Comparison of ENCODE assay signal across 8 mouse cellular contexts in the genomic region with DNA sequence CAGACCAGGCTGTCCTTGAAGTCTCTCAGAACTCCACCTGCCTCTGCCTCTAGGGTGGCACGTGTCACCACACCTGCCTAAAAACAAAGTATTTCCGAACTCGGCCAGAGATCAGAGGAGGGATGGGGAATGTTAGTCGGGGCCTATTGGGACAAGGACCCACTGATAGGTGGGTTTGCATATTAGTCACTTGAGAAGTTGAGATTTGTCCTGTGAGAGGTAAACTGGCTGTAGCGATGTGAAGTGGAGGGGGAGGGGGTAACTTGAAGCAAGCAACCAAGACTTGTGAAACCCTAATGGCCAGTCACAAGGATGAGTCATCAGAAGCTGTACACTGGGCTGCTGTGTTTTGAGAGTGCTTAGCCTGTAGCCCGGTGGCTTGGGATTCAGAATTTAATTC. TPM values are rescaled to one million over a fixed set of nuclear protein-coding genes. Genes with fewer than 3 reads are reported as not detected.
DNase-seq lines count a peak whose midpoint lies in the region; ATAC-seq lines count a peak whose summit lies in the region.

No protein-coding gene starts in this region.

- intact Hi-C loops in left cerebral cortex, postnatal 4 days (cut with DNase I), result loop anchor here (5.0 kb wide), 1 partner anchor 322 kb away; the partner anchor contains the start of gene 4933414I15Rik

- ATAC-seq in forebrain, embryonic 15.5 days (replicated peaks), result no peak
- ATAC-seq in intestine, embryonic 14.5 days (replicated peaks; ENCODE audit: low FRiP score, low TSS enrichment, low read depth), result no peak; the same call in 1 of the 2 replicates
- ATAC-seq in liver, embryonic 16.5 days (ENCODE audit: low read depth), result 0 out of 2 replicates have a peak, but pooled peaks have one; percentile 13
- ATAC-seq in neural tube, embryonic 15.5 days (ENCODE audit: low FRiP score), result no peak

- H3K4me3 ChIP-seq in forebrain, embryonic 15.5 days, result peak overlapping the region; percentile 96
- H3K4me3 ChIP-seq in intestine, embryonic 14.5 days (ENCODE audit: low read depth, low read length), result peak overlapping the region; percentile 98
- peak overlapping the region; percentile 76 for H3K4me3 ChIP-seq in liver, embryonic 16.5 days (ENCODE audit: low read depth, low read length)
- H3K4me3 ChIP-seq in neural tube, embryonic 15.5 days (replicated peaks), result peak overlapping the region; percentile 91

- 0 out of 2 replicates have a peak overlapping the region, but pooled peaks have one; percentile 26 for H3K9ac ChIP-seq in forebrain, embryonic 15.5 days (replicated peaks)
- peak overlapping the region; percentile 97 for H3K9ac ChIP-seq in intestine, embryonic 14.5 days (ENCODE audit: low read length)
- peak overlapping the region; percentile 99 for H3K9ac ChIP-seq in liver, embryonic 16.5 days (ENCODE audit: low read depth, low read length)
- H3K9ac ChIP-seq in neural tube, embryonic 15.5 days (replicated peaks), result 0 out of 2 replicates have a peak overlapping the region, but pooled peaks have one; percentile 26

- no peaks in the 10 kb centered on the region for H3K9me3 ChIP-seq in forebrain, embryonic 15.5 days
- no peaks in the 10 kb centered on the region for H3K9me3 ChIP-seq in intestine, embryonic 14.5 days (ENCODE audit: control insufficient read depth, low read length)
- H3K9me3 ChIP-seq in liver, embryonic 16.5 days (replicated peaks; ENCODE audit: control insufficient read depth, low read length), result no peaks in the 10 kb centered on the region
- H3K9me3 ChIP-seq in neural tube, embryonic 15.5 days (replicated peaks), result no peaks in the 10 kb centered on the region

- peaks cover 36% of the 10 kb centered on the region for H3K4me1 ChIP-seq in forebrain, embryonic 15.5 days
- peaks cover 20% of the 10 kb centered on the region for H3K4me1 ChIP-seq in intestine, embryonic 14.5 days (replicated peaks; ENCODE audit: control insufficient read depth, insufficient read depth, low read length)
- peaks cover 25% of the 10 kb centered on the region for H3K4me1 ChIP-seq in liver, embryonic 16.5 days (ENCODE audit: control insufficient read depth, low read depth, low read length)
- peaks cover 44% of the 10 kb centered on the region for H3K4me1 ChIP-seq in neural tube, embryonic 15.5 days

- H3K27me3 ChIP-seq in forebrain, embryonic 15.5 days, result no peaks in the 10 kb centered on the region
- no peaks in the 10 kb centered on the region for H3K27me3 ChIP-seq in intestine, embryonic 14.5 days (replicated peaks; ENCODE audit: control insufficient read depth, insufficient read depth, low read length)
- H3K27me3 ChIP-seq in liver, embryonic 16.5 days (ENCODE audit: control insufficient read depth, insufficient read depth, low read depth, low read length), result no peaks in the 10 kb centered on the region
- no peaks in the 10 kb centered on the region for H3K27me3 ChIP-seq in neural tube, embryonic 15.5 days (replicated peaks)

- H3K4me2 ChIP-seq in forebrain, embryonic 15.5 days (replicated peaks), result peak overlapping the region; percentile 69
- H3K4me2 ChIP-seq in intestine, embryonic 14.5 days (ENCODE audit: low read length), result peak overlapping the region; percentile 68
- H3K4me2 ChIP-seq in liver, embryonic 16.5 days (ENCODE audit: low read depth, low read length), result peak overlapping the region; percentile 93
- peak overlapping the region; percentile 79 for H3K4me2 ChIP-seq in neural tube, embryonic 15.5 days

- 0 out of 2 replicates have a peak, but pooled peaks cover 5% of the 10 kb centered on the region for H3K36me3 ChIP-seq in forebrain, embryonic 15.5 days
- H3K36me3 ChIP-seq in intestine, embryonic 14.5 days (ENCODE audit: control insufficient read depth, insufficient read depth, low read length), result peaks cover 21% of the 10 kb centered on the region
- H3K36me3 ChIP-seq in liver, embryonic 16.5 days (ENCODE audit: control insufficient read depth, insufficient read depth), result peaks cover 12% of the 10 kb centered on the region
- H3K36me3 ChIP-seq in neural tube, embryonic 15.5 days, result 0 out of 2 replicates have a peak, but pooled peaks cover 4% of the 10 kb centered on the region

- peak; percentile 49 to 86 for DNase-seq in adrenal gland, adult (ENCODE audit: inconsistent age in 2 of 2, low spot score in 1 of 2)
- no peak for DNase-seq in adrenal gland, postnatal 4 days (ENCODE audit: low spot score in 2 of 2)
- DNase-seq in adrenal gland, postnatal 25 days, result peak; percentile 12
- peak; percentile 60 for DNase-seq in intestine, embryonic 14.5 days (ENCODE audit: low spot score)
- no peak for DNase-seq in left cerebral cortex, postnatal 4 days

- WGBS in forebrain, embryonic 15.5 days, result 24% methylated on average over 6 of the region's 6 CpGs
- WGBS in intestine, embryonic 14.5 days, result 15% methylated on average over 6 of the region's 6 CpGs
- 3% methylated on average over 6 of the region's 6 CpGs for WGBS in liver, embryonic 16.5 days (ENCODE audit: insufficient replicate concordance)
- 26% methylated on average over 6 of the region's 6 CpGs for WGBS in neural tube, embryonic 15.5 days

- H3K27ac ChIP-seq in forebrain, embryonic 15.5 days (replicated peaks), result 0 out of 2 replicates have a peak overlapping the region, but pooled peaks have one; percentile 12
- no peak overlapping the region for H3K27ac ChIP-seq in intestine, embryonic 14.5 days (ENCODE audit: low read depth)
- H3K27ac ChIP-seq in liver, embryonic 16.5 days (ENCODE audit: low read length), result peak overlapping the region; percentile 69
- H3K27ac ChIP-seq in neural tube, embryonic 15.5 days (replicated peaks), result no peak overlapping the region

RNA-seq across cellular contexts. Expression of gene BC049762, which starts 1.5 kb away (rescaled TPM):
- under 1 TPM; 0.37 to 0.59 TPM for total RNA-seq in adrenal gland, postnatal 4 days (2021)
- not detected in 2 replicates for total RNA-seq in adrenal gland, postnatal 25 days (2021)
- 0.26 and 0.33 TPM in 2 replicates for polyA plus RNA-seq in forebrain, embryonic 15.5 days (2015; fragmentation: Nextera tagmentation; extraction: Ambion mirVana)
- 0.64 TPM in 1 of 2 replicates, not detected in the other for polyA plus RNA-seq in intestine, embryonic 14.5 days (2014; fragmentation: Nextera tagmentation; extraction: Ambion mirVana)
- polyA plus RNA-seq in liver, embryonic 16.5 days (2015; fragmentation: Nextera tagmentation; extraction: Ambion mirVana), result 0.15 and 0.46 TPM in 2 replicates
- 0.49 and 0.54 TPM in 2 replicates for polyA plus RNA-seq in neural tube, embryonic 15.5 days (2015; fragmentation: Nextera tagmentation; extraction: Ambion mirVana)
- total RNA-seq in left cerebral cortex, postnatal 4 days (2021), result not detected

RNA-seq across cellular contexts. Expression of gene Clk4, which starts 2.8 kb away (rescaled TPM):
- total RNA-seq in adrenal gland, postnatal 4 days (2021), result 100 to 1,000 TPM; 108 to 122 TPM
- 111 and 129 TPM in 2 replicates for total RNA-seq in adrenal gland, postnatal 25 days (2021)
- polyA plus RNA-seq in forebrain, embryonic 15.5 days (2015; fragmentation: Nextera tagmentation; extraction: Ambion mirVana), result 153 and 164 TPM in 2 replicates
- 114 and 137 TPM in 2 replicates for polyA plus RNA-seq in intestine, embryonic 14.5 days (2014; fragmentation: Nextera tagmentation; extraction: Ambion mirVana)
- 54.7 and 58.7 TPM in 2 replicates for polyA plus RNA-seq in liver, embryonic 16.5 days (2015; fragmentation: Nextera tagmentation; extraction: Ambion mirVana)
- polyA plus RNA-seq in neural tube, embryonic 15.5 days (2015; fragmentation: Nextera tagmentation; extraction: Ambion mirVana), result 118 and 124 TPM in 2 replicates
- 10 to 100 TPM; 89.0 to 93.2 TPM for total RNA-seq in left cerebral cortex, postnatal 4 days (2021)

RNA-seq across cellular contexts. Expression of gene Col23a1, which starts 25.4 kb away (rescaled TPM):
- total RNA-seq in adrenal gland, postnatal 4 days (2021), result 10 to 100 TPM; 23.3 to 26.0 TPM
- 7.3 and 9.9 TPM in 2 replicates for total RNA-seq in adrenal gland, postnatal 25 days (2021)
- polyA plus RNA-seq in forebrain, embryonic 15.5 days (2015; fragmentation: Nextera tagmentation; extraction: Ambion mirVana), result 3.3 and 4.1 TPM in 2 replicates
- polyA plus RNA-seq in intestine, embryonic 14.5 days (2014; fragmentation: Nextera tagmentation; extraction: Ambion mirVana), result 28.4 and 31.1 TPM in 2 replicates
- 0.06 and 0.15 TPM in 2 replicates for polyA plus RNA-seq in liver, embryonic 16.5 days (2015; fragmentation: Nextera tagmentation; extraction: Ambion mirVana)
- 9.1 and 10.5 TPM in 2 replicates for polyA plus RNA-seq in neural tube, embryonic 15.5 days (2015; fragmentation: Nextera tagmentation; extraction: Ambion mirVana)
- 10 to 100 TPM; 11.1 TPM for total RNA-seq in left cerebral cortex, postnatal 4 days (2021)

RNA-seq across cellular contexts. Expression of gene Gm12569, which starts 44.1 kb away (rescaled TPM):
- not detected for total RNA-seq in adrenal gland, postnatal 4 days (2021)
- not detected in 2 replicates for total RNA-seq in adrenal gland, postnatal 25 days (2021)
- polyA plus RNA-seq in forebrain, embryonic 15.5 days (2015; fragmentation: Nextera tagmentation; extraction: Ambion mirVana), result not detected in 2 replicates
- polyA plus RNA-seq in intestine, embryonic 14.5 days (2014; fragmentation: Nextera tagmentation; extraction: Ambion mirVana), result not detected in 2 replicates
- not detected in 2 replicates for polyA plus RNA-seq in liver, embryonic 16.5 days (2015; fragmentation: Nextera tagmentation; extraction: Ambion mirVana)
- polyA plus RNA-seq in neural tube, embryonic 15.5 days (2015; fragmentation: Nextera tagmentation; extraction: Ambion mirVana), result not detected in 2 replicates
- not detected for total RNA-seq in left cerebral cortex, postnatal 4 days (2021)

Comparison
In these comparisons a context has a peak if more than half of its experiments do, and no peak if none do; other contexts are left out.
1. DNase-seq: peak in adrenal gland, adult (2 of 2), adrenal gland, postnatal 25 days (single experiment) and intestine, embryonic 14.5 days (single experiment); none in adrenal gland, postnatal 4 days (0 of 2) and left cerebral cortex, postnatal 4 days (single experiment).
2. H3K27ac ChIP-seq: peak in forebrain, embryonic 15.5 days (single experiment) and liver, embryonic 16.5 days (single experiment); none in intestine, embryonic 14.5 days (single experiment) and neural tube, embryonic 15.5 days (single experiment).
3. H3K9ac ChIP-seq: peak in every context shown above with its lines; median percentile 99 in liver, embryonic 16.5 days; 97 in intestine, embryonic 14.5 days; 26 in forebrain, embryonic 15.5 days; 26 in neural tube, embryonic 15.5 days.
4. Peak in every context shown above with its lines, with median percentiles within 50 percentile points of each other: H3K4me2 ChIP-seq and H3K4me3 ChIP-seq.